Mouse (Mus musculus) embryonic facial prominence, embryonic 14.5 days (tissue): ENCODE data around the gene L3hypdh. TPM values are rescaled to one million over a fixed set of nuclear protein-coding genes. Genes with fewer than 3 reads are reported as not detected.

Experiments
- ATAC-seq: fragments of 200-750 bp; cut with Nextera tagmentation; 2 replicates; pipeline ENCODE4 v1.8.0; 2017; ENCODE audit warnings: low read depth, moderate number of reproducible peaks, moderate TSS enrichment
- DNase-seq: peaks from one replicate; pipeline ENCODE4 v3.0.0-alpha.2; 2015; ENCODE audit warnings: low spot score
- H3K27ac ChIP-seq: fragments of 300-500 bp; sonication (generic); replicated peaks from 2 replicates; pipeline ENCODE4 v1.5.1; 2014; ENCODE audit warnings: low read depth, mild to moderate bottlenecking, low read length, moderate library complexity
- H3K27me3 ChIP-seq: fragments of 300-500 bp; sonication (generic); replicated peaks from 2 replicates; pipeline ENCODE4 v1.6.1; 2014; ENCODE audit warnings: low read length; ENCODE audit not compliant: control insufficient read depth, insufficient read depth
- H3K36me3 ChIP-seq: fragments of 300-500 bp; sonication (generic); 2 replicates; pipeline ENCODE4 v1.6.1; 2014; ENCODE audit warnings: low read length, mixed read lengths; ENCODE audit not compliant: control insufficient read depth, insufficient read depth
- H3K4me1 ChIP-seq: fragments of 300-500 bp; sonication (generic); 2 replicates; pipeline ENCODE4 v1.6.1; 2014; ENCODE audit warnings: antibody characterized with exemption, low read length; ENCODE audit not compliant: control insufficient read depth, insufficient read depth
- H3K4me2 ChIP-seq: fragments of 300-500 bp; sonication (generic); 2 replicates; pipeline ENCODE4 v1.6.1; 2014; ENCODE audit warnings: low read depth, mild to moderate bottlenecking, low read length, moderate library complexity, mixed read lengths
- H3K4me3 ChIP-seq: fragments of 300-500 bp; sonication (generic); 2 replicates; pipeline ENCODE4 v1.5.1; 2014; ENCODE audit warnings: low read depth, mild to moderate bottlenecking, low read length
- H3K9ac ChIP-seq: fragments of 300-500 bp; sonication (generic); 2 replicates; pipeline ENCODE4 v1.6.1; 2014; ENCODE audit warnings: low read depth, mild to moderate bottlenecking, low read length, moderate library complexity, mixed read lengths
- H3K9me3 ChIP-seq: fragments of 300-500 bp; sonication (generic); 2 replicates; pipeline ENCODE4 v1.6.1; 2016; ENCODE audit warnings: low read length; ENCODE audit not compliant: control insufficient read depth
- WGBS: fragments of 180-500 bp; shearing (Covaris S2); extraction: QIAGEN DNeasy Blood & Tissue Kit; methylation state at CpG from one replicate; pipeline ENCODE4 v1.1.7; 2014; 5-methylcytosine and 5-hydroxymethylcytosine counted together
- microRNA-seq: library from miRNA; unstranded; fragments of <30 nt; microRNA quantifications from one replicate; pipeline ENCODE4, GENCODE M21; 2016; ENCODE audit warnings: borderline number of aligned reads
- polyA plus RNA-seq: library from polyadenylated mRNA; unstranded; fragments of >200 nt; fragmentation: Nextera tagmentation; extraction: Ambion mirVana; gene quantifications from 2 replicates; pipeline ENCODE4 v1.2.1, GENCODE M21; 2014

L3hypdh gene
- polyA plus RNA-seq, 1 experiment from 2014 or later, result 18.6 TPM

- H3K9ac ChIP-seq, result no peak overlapping the region
- 96% methylated on average over 5 of the region's 5 CpGs for WGBS
- no peak overlapping the region for H3K4me3 ChIP-seq
- H3K36me3 ChIP-seq, result no peaks in the 10 kb centered on the region
- no peak for DNase-seq
- H3K27ac ChIP-seq, result no peak overlapping the region
- H3K27me3 ChIP-seq, result no peaks in the 10 kb centered on the region
- H3K9me3 ChIP-seq, result no peaks in the 10 kb centered on the region
- H3K4me1 ChIP-seq, result no peaks in the 10 kb centered on the region
- ATAC-seq, result no peak
- H3K4me2 ChIP-seq, result no peak overlapping the region
These were observed 61.7 kb downstream of the L3hypdh start for GRCm38 (mm10) chr12:72023572-72023971.

Small RNA genes within 50 kb of the gene (microRNA-seq; reads per million reads assigned to microRNA genes)
- gene Gm24466, result not detected

Other genes starting within 250 kb of the L3hypdh start
- gene Gpr135, start 14.3 kb downstream of the L3hypdh start, polyA plus RNA-seq, result 1.0 and 1.5 TPM in 2 replicates
- 49.3 and 56.4 TPM in 2 replicates for gene Jkamp, start 150 bp upstream of the L3hypdh start, polyA plus RNA-seq
- not detected in 2 replicates for gene Ccdc175, start 99.6 kb upstream of the L3hypdh start, polyA plus RNA-seq